8 mouse cellular contexts compared by ENCODE assay signal in the genomic region with DNA sequence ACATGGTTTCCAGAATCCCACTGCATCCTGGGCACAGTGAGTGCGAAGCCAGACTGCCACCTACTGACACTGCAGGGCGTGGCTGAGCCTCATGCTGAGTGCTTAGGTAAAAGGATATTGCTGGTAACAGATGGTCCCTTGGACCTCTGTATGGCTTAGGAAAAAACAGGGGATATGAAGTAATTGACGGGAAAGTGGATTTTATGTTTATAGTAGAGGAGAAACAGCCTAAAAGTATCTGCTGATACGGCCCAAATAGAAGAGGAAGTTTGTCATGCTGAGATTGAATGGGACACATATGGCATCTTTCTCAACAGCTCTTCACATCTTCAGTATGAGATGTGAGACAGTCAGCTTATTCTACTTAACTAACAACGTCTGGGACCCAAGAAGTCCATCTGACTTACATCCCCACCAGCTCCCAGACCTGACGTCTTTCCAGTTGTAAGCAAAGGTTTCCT.
A peak's percentile ranks its signal among the peaks of the same experiment; 100 is the strongest.
DNase-seq lines count a peak whose midpoint lies in the region; ATAC-seq and TF ChIP-seq lines count a peak whose summit lies in the region.

No protein-coding gene starts in this region.

- TF ChIP-seq EP300 in CH12.LX (IDR thresholded peaks at IDR 0.05; ENCODE audit: low read length): no peak

- H3K27ac ChIP-seq in CH12.LX (ENCODE audit: insufficient read depth, low read depth): no peak overlapping the region
- no peak overlapping the region for H3K27ac ChIP-seq in cortical plate, adult 2 months (ENCODE audit: insufficient read depth, low read length)
- H3K27ac ChIP-seq in kidney, adult 2 months (ENCODE audit: insufficient read depth, low read depth, low read length): no peak overlapping the region
- no peak overlapping the region for H3K27ac ChIP-seq in hindbrain, embryonic 16.5 days (ENCODE audit: low read depth, low read length)

- ATAC-seq in hindbrain, embryonic 16.5 days: no peak

- peak; percentile 51 for TF ChIP-seq RAD21 in CH12.LX (IDR thresholded peaks at IDR 0.05; ENCODE audit: low read depth, low read length)

- no peak overlapping the region for H3K4me2 ChIP-seq in CH12.LX (ENCODE audit: insufficient read depth, low read depth, poor library complexity, severe bottlenecking)
- H3K4me2 ChIP-seq in hindbrain, embryonic 16.5 days (ENCODE audit: low read length): no peak overlapping the region

- DNase-seq in 3T3-L1 (ENCODE audit: low read depth, low spot score): peak; percentile 60
- no peak for DNase-seq in CH12.LX (ENCODE audit: extremely low read depth)
- DNase-seq in kidney, adult 2 months: peak; percentile 45
- DNase-seq in left cerebral cortex, postnatal 4 days: peak; percentile 45
- DNase-seq in right cerebral cortex, postnatal 10 days (ENCODE audit: low spot score in 2 of 2): peak; percentile 67 to 74
- no peak for DNase-seq in natural killer cell, adult 2 months (ENCODE audit: low spot score in 2 of 2)

- no peak for TF ChIP-seq POLR2A in CH12.LX (IDR thresholded peaks at IDR 0.05; ENCODE audit: low read depth, low read length)
- no peak for TF ChIP-seq POLR2A in cortical plate, adult 2 months (IDR thresholded peaks at IDR 0.05; ENCODE audit: extremely low read depth, insufficient read depth, low read length)
- no peak for TF ChIP-seq POLR2A in kidney, adult 2 months (IDR thresholded peaks at IDR 0.05; ENCODE audit: low read depth, low read length)

- H3K4me1 ChIP-seq in CH12.LX (ENCODE audit: control insufficient read depth in 1 of 2, insufficient read depth in 2 of 2): no peaks in the 10 kb centered on the region
- H3K4me1 ChIP-seq in cortical plate, adult 2 months (ENCODE audit: control insufficient read depth, insufficient read depth, low read length): peaks cover 3% of the 10 kb centered on the region
- no peaks in the 10 kb centered on the region for H3K4me1 ChIP-seq in kidney, adult 2 months (ENCODE audit: control insufficient read depth, insufficient read depth, low read length)
- H3K4me1 ChIP-seq in hindbrain, embryonic 16.5 days (ENCODE audit: control insufficient read depth, insufficient read depth, low read depth, low read length): no peaks in the 10 kb centered on the region

- no peaks in the 10 kb centered on the region for H3K36me3 ChIP-seq in CH12.LX (replicated peaks in 1 of 2; ENCODE audit: control insufficient read depth in 1 of 2, insufficient read depth in 1 of 2, low read length in 1 of 2)
- no peaks in the 10 kb centered on the region for H3K36me3 ChIP-seq in kidney, adult 2 months (ENCODE audit: control insufficient read depth, insufficient read depth, low read length)
- no peaks in the 10 kb centered on the region for H3K36me3 ChIP-seq in hindbrain, embryonic 16.5 days (ENCODE audit: control insufficient read depth, insufficient read depth, low read length)

- dilution Hi-C loops in CH12.LX (cut with MboI; ENCODE audit: extremely low pct_ligation_motif_present, extremely low pct_unique_long_range_greater_than_20kb, low sequenced_read_pairs): no loop called here

- no peaks in the 10 kb centered on the region for H3K27me3 ChIP-seq in CH12.LX (replicated peaks)
- no peaks in the 10 kb centered on the region for H3K27me3 ChIP-seq in kidney, adult 2 months (replicated peaks; ENCODE audit: control insufficient read depth, insufficient read depth, low read length)
- no peaks in the 10 kb centered on the region; the same call in 1 of the 2 replicates for H3K27me3 ChIP-seq in hindbrain, embryonic 16.5 days (replicated peaks; ENCODE audit: control insufficient read depth, insufficient read depth, low read length)

- WGBS in kidney, adult 2 months: 61% methylated on average over 6 of the region's 6 CpGs
- 78% methylated on average over 6 of the region's 6 CpGs for WGBS in hindbrain, embryonic 16.5 days

- no peaks in the 10 kb centered on the region for H3K9me3 ChIP-seq in CH12.LX (replicated peaks; ENCODE audit: low read length)
- no peaks in the 10 kb centered on the region for H3K9me3 ChIP-seq in hindbrain, embryonic 16.5 days (ENCODE audit: control insufficient read depth, low read length)

- H3K4me3 ChIP-seq in CH12.LX (replicated peaks in 1 of 3; ENCODE audit: low read depth in 2 of 3, low read length in 2 of 3, poor library complexity in 1 of 3): no peak overlapping the region
- H3K4me3 ChIP-seq in cortical plate, adult 2 months (ENCODE audit: insufficient read depth, low read length): no peak overlapping the region
- no peak overlapping the region for H3K4me3 ChIP-seq in kidney, adult 2 months (ENCODE audit: insufficient read depth, low read depth, low read length)
- no peak overlapping the region for H3K4me3 ChIP-seq in hindbrain, embryonic 16.5 days (ENCODE audit: low read length)

- no peak overlapping the region for H3K9ac ChIP-seq in CH12.LX (ENCODE audit: insufficient read depth, low read depth)
- no peak overlapping the region for H3K9ac ChIP-seq in hindbrain, embryonic 16.5 days (ENCODE audit: low read depth, low read length)

- intact Hi-C loops in left cerebral cortex, postnatal 4 days (cut with DNase I): loop anchor here (10.0 kb wide), 1 partner anchor 186 kb away; a partner anchor contains a TSS

- peak in 1 of 2 experiments; percentile 54; a peak in 2 of 4 replicates for TF ChIP-seq CTCF in CH12.LX (conservative IDR thresholded peaks at IDR 0.05 in 1 of 2, IDR thresholded peaks at IDR 0.05 in 1 of 2; ENCODE audit: low read depth in 2 of 2, low read length in 2 of 2)
- TF ChIP-seq CTCF in cortical plate, adult 2 months (IDR thresholded peaks at IDR 0.05; ENCODE audit: extremely low read depth, insufficient read depth, low read length): peak; percentile 90
- peak; percentile 83 for TF ChIP-seq CTCF in kidney, adult 2 months (conservative IDR thresholded peaks at IDR 0.05; ENCODE audit: insufficient read depth, insufficient read length, low read depth, low read length)

- H3K79me2 ChIP-seq in CH12.LX (replicated peaks; ENCODE audit: control insufficient read depth, extremely low read depth, insufficient read depth, poor library complexity, severe bottlenecking): no peaks in the 10 kb centered on the region

- in situ Hi-C loops in CH12.LX (cut with MboI; ENCODE audit: low pct_ligation_motif_present, low pct_unique_long_range_greater_than_20kb, low sequenced_read_pairs): no loop called here

TF ChIP-seq in CH12.LX, 34 proteins besides CTCF, POLR2A, EP300 and RAD21:
- TF ChIP-seq HCFC1 (IDR thresholded peaks at IDR 0.05; ENCODE audit: low read depth, low read length) (no peak), SMC3 (IDR thresholded peaks at IDR 0.05; ENCODE audit: low read depth, low read length) (peak; percentile 35), MXI1 (IDR thresholded peaks at IDR 0.05; ENCODE audit: low read depth, low read length) (no peak)

Comparison
In these comparisons a context has a peak if more than half of its experiments do, and no peak if none do; other contexts are left out.
1. DNase-seq: peak in 3T3-L1 (single experiment), kidney, adult 2 months (single experiment), left cerebral cortex, postnatal 4 days (single experiment) and right cerebral cortex, postnatal 10 days (2 of 2); none in CH12.LX (single experiment) and natural killer cell, adult 2 months (0 of 2).